Mouse (Mus musculus): ENCODE data around the gene Itpr1.

Gene Itpr1

DNA sequence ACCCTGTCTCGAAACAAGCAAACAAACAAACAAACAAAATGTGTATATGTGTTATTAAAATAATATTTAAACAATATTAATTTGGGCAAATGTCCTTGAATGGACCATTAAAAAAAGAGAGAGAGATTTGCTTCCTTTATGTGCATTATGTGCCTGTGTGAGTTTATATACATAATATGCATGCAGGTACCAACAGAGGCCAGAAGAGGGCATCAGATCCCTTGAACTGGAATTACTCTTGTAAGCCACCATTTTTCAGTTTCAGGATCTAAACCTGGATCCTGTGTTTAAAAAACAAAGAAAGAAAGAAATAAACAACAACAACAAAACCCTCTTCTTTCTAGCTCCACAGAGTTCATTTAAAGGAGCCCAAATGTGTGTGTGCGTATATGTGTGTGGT, 228.4 kb downstream of the Itpr1 start:
- no peak for DNase-seq (ENCODE audit: low read depth, low spot score)

DNA sequence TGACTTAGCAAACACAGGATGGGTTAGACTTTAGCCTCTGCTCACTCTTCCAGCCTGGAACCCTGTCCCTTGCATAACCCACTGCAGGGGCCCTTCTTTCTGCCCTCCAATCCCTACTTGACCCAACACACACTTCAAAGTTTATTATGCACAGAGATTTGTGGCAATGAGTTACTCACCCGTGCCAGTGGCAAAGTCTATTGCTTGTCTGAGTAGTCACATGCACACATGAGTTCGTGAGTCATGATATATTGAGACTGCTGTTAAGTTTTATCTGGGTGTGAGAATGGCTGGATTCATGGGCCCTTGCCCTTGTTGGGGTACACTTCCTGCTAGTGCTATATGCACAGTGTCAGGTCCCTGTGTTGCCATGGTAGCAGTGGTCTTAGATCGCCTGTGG, 229.4 kb downstream of the Itpr1 start:
- no peak for DNase-seq (ENCODE audit: low read depth, low spot score)

DNA sequence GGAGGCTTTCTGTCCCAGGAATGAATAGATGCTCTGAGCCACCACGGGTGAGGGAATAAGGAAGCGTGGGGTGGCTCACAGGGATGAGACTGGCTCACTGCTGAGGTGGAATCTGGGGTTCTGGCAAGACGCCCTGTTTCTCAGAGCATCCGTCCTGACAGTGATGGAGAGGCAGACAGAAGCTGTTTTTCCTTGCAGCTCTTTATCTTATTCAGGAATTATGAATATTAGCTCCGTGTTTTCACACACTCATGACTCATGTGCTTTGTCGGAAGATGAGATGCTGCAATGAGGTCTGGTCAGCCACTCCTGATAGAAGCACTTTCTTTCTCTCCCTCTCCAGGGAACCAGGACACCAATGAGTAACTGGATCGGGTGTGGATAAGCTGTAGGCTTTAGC, 231.5 kb downstream of the Itpr1 start:
- no peak for DNase-seq (ENCODE audit: low read depth, low spot score)

DNA sequence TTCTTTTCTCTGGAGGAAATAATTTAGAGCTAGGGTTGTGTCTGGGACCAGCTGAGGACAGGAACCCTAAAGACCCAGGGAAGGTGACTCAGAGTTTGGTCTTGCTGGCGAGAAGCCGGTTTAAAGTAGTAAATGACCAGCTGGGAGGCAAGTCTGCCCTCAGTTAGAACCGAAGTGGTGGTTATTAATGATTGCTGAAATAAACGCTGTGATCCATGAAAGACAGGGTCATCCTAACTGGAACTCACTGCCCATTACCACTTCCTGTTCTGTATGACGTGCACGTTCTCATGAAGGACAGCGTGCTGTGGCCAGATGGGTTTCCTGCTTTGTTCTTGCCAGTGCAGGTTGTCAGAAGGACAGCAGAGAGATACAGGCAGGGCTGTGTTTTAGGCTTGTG, 232.1 kb downstream of the Itpr1 start:
- no peak for DNase-seq (ENCODE audit: low read depth, low spot score)

DNA sequence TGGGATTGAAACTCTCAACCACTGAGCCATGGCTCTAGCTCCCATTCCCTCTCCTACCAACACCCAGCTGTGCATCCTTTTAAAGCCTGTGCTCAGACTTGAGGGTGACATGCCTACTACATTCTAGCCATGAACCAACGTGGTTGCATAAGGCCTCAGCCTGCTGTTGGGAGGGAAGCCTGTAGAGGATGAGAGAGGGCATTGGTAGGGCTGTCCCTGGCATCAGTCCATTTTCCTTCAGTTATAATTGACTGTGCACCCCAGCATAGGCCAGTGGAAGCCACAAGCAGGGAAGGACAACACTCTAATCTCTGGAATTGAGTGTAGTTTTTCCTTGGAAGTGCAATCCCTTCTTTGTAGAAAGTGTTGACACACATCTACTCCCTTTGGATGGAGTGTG, 233.9 kb downstream of the Itpr1 start:
- no peak for DNase-seq (ENCODE audit: low read depth, low spot score)

DNA sequence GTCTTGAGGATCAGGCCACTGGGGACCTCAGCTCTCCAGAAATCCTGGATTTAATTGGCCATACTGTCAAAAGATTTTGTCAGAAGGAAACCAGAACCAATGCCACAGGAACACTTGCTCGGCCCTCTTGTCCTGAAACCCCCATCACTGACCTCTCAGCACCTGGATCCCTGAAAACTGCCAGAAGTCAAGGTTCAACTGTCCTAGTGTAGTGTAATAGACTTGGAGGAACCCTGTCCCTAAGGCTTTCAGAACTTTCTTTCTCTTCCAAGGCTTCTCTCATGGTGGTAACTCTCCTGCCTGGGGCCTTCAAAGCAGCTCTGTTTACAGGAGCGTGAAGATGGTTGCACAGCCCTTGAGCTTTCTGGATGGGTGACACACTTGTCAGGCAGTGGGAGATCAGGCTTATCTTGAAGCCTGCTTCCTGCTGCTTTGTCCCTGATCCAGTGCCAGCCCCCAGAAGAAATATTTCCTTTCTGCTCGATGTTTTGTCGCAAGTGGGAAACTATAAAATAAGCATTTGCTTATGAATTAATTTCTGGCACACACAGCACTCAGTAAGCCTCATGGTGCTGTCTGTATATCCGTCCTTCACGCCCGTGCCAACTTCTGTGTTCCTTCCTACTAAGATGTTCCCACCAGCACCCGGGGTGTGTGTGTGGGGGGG, 234.4 kb downstream of the Itpr1 start:
- DNase-seq (ENCODE audit: low read depth, low spot score): no peak

DNA sequence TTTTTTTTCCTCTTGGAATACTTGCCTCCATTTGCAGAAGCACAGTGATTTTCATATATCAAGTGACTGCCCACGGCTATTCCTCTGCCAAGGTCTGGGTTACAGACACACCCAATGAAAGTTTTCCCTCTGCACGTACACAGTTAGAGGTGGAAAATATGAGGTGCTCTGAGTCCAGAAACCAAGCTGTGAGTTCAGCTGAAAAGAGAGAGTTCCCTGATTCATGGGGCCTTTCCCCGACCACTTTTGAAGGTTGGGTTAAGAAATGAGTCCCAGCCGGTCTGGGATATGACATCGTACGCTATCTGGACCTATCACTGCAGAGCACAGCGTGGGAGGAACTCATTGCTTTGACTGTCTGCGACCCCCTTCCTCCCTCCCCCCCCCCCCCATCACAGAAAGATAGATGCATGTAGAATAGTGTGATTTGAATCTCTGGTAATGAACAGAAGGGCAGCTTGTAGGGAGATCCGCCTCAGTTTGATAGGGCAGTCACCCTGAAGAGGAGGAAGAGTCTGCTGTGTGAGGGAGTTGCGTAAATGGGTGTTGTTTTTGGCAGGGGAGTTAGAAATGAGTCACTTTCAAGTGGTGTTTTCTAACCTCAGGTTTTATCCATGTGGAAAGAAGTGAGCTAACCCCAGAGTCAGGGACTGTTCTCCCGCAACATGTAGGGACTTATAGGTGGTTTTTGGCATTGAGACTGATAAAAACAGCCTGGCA, 235.3 kb downstream of the Itpr1 start:
- no peak for DNase-seq (ENCODE audit: low read depth, low spot score)

DNA sequence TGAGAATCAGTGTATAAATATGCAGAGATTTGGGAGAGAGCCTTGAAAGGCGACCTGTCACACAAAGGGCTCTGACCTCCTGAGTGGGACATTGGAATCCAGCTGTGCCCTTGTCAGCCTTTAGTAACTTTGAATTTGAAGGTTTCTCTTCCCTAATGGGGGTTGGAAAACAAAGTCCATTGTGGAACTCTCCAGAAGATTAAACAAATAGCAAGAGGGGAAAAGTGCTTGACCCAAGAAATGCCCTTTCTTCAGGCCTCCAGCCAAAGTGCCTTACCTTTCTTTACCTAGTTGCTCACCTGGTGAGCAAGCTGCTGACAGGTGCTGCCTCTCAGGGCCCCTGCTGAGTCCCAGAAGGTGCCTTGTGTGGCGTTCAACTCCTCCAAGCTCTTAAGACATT, 236.0 kb downstream of the Itpr1 start:
- DNase-seq (ENCODE audit: low read depth, low spot score): no peak

DNA sequence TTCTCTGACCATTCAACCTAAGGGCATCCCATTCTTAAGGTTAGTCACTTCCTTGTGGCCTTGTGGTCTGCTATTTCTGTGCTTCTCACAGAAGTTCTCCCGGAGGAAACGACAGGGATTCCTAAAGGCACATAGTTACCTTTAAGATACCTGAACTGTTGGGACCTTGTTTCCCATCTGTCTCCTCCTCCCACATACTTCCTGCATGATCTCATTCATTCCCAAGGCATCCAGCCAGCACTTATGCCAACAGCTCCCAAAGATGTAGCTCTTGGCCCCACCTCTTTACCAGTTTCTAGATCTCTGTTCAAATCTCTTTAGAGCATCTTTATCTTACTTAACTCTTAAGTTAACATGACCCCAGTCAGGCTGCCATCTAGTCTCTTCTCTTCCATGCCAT, 238.6 kb downstream of the Itpr1 start:
- DNase-seq (ENCODE audit: low read depth, low spot score): no peak

DNA sequence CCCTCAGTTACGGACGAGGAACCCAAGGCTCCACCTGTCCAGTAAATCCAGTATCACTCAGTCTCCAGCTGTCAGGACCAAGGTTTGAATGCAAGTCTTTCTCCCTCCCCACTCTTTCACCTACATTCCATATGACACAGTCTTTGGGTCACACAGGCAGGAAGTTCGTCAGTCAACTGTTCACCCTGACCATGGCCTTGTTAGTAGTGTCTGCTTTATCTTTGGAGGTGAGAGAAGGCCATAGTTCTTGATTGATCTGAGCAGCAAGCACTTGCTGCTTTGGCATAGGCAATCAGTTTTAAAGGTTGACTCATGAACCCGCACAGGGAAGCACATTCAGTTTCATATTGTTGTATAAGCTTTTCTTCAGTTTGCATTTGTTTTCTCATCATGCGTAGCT, 240.7 kb downstream of the Itpr1 start:
- DNase-seq (ENCODE audit: low read depth, low spot score): no peak

DNA sequence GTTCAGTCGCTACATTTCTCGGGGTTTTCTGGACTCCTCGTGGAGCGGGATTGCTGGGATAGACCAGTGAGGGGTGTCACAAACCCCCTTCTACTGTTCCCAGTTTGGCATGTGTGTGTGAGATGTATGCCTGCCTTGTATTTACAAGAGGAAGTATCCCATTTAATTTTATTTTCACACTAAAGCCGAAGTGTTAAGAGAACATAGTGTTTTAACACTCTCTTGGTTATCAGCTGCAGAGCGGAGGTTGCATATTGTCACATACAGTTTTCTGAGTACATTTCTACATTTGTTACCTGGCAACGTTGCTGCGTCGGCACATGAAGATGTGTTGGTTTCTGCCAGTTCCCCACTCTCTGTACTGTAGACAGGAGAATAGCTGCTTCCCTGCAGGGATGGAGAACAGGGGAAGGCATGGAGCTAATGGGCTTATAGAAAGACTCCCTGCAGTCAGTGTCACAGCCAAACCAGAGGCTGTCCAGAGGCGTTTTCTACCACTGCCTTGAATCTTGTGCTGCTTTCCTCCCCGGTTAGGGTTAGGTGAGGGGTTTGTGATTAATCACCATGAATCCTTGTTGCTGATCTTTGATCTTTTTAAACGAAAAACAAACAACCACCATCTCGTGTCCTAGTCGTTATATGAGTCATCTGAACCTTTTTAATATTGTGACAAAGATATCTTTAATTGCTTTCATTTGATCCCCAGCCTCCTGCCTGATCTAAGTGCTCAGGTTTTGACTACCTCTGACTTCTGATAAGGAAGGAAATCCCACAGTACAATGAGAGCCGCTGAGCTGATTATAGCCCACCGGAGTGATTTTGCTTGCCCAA, 241.4 kb downstream of the Itpr1 start:
- no peak for DNase-seq (ENCODE audit: low read depth, low spot score)

DNA sequence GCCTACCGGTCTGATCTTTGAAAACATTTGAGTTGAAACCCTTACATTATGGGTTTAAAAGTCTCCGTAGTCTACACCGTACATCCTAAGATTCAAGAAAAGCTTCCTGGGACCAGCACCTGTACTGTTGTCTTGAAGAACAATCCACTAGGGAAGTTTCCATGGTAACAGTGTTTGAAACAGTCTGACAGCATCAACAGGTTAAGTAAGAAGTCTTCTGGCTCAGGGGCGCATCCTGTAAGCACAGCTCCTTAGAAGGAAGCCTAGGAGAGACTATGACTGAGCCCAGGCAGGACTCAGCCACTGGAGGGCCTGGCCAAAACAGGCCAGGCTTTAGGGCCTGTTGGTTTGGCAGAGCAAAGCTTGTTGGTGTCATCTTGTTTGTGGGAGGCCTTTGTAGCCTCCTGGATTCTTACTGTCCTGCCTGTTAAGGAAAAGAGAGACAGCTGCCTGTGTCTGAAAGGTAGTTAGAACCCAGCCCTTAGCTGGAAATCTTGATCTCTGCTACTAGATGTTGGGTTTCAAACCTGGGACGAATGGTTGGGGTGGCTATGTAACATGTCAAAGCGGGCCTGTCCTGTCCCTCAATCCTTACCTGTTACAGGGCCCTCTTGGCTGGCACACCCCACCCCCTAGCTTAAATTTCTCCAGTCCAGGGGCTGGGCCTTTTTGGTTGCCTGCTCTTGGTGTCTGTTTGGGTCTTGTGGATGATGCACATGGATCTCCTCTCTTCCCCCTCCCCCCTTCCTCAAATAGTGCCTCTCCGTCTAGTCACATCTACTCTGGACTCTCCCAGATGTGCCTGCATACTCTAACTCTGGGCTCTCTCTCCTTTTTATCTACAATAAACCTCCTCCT, 242.3 kb downstream of the Itpr1 start:
- DNase-seq (ENCODE audit: low read depth, low spot score): no peak

DNA sequence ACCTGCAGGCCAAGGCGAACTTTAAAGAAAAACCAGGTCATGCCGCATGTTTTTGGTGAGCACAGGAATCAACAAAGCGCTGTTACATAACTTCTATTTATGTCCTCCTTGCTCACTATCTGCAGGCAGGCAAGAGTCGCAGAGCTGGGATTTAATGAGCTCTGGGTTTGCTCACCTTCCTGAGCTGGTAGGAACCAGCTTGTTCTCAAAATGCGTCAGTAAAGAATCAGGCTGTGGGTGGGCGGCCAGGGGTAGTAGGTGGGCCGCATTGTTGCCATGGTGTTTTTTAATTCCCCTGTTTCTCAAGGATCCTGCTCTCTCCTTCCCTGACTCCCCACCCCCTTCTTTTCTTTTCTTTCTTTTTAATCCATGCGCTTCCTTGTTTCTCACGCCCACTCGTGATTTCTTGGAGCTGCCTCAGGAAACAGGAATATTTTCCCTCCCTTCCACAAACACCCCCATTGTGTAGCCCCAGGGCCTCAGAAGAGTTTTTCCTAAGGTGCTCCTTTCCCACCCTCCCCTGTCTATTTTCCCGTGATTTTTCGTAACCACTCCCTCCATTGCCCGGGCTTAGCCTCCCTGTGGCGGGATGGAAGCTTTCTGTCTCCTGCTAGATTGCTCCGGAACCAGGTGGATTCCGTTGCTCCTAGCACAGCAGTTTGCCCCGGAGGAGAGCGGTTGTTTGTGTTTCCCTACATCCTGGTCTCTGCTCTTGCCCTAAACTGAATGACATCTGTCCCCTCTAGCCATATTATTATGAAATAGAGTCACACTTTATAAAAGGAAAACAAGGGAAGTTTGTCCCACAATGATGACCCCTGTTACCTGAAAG, 243.6 kb downstream of the Itpr1 start:
- DNase-seq (ENCODE audit: low read depth, low spot score): no peak

DNA sequence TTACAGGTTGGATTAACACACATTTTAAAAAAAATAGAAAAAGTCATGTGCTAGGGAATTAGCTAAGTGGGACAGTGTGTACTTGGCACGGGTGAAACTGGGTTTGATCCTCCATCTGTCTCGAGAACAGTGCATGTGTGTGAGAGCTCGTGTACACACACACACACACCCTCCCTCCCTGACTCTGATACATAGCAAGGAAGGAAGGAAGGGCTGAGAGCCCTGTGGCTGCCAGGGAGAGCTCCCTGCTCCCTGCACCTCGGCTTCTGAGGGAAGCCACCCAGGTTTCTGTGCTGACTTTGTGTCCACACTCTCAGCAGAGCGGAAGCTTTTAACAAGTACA, 244.1 kb downstream of the Itpr1 start:
- no peak for DNase-seq (ENCODE audit: low read depth, low spot score)

DNA sequence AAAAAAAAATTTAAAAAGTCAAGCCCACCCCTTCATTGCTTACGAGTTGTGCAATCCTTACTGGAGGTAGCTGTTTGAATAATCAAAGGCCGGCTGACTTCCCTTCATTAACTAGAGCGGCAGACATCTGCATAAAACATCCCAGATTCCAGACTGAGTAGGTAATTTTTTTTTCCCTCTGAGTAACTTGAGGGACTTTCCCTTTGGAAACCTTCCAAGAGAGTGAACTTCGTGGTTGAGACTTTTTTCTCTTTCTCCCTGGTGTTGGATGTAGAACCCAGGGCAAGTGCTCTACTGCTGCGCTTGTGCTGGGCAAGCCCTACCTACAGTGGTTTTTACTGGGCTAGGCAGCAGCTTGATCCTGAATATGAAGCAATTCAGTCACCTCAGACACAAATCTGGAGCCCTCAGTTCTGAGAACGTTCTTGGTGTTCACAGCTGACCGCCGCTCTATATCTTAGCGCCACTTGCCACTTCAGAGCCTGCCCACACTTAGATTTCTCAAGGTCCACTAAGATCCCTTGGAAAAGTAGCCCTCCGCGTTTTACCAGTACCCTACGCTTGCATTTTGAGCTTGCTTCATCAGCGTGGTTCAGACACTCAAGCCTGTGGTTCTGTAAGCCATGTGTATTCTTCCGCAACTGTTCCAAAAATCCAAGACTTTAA, 244.8 kb downstream of the Itpr1 start:
- no peak for DNase-seq (ENCODE audit: low read depth, low spot score)

DNA sequence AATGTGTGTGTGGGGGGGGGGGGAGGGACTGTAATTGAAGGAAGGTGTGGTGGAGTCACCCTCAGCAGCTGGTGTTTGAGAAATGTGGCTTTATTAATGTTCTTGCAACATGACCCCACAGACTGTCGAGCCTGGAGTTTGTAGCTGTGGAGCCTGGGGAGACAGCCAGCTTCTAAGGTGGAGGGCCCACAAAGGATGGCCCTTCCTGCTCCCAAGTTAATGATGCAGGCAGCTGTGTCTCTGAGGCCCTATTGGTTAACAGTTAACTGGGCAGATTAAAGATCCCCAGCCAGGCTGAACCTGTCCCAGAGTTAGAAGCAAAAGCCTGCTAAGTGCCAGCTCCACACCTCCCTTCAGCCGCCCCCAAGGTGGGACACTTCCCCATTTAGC, 245.3 kb downstream of the Itpr1 start:
- DNase-seq (ENCODE audit: low read depth, low spot score): no peak

DNA sequence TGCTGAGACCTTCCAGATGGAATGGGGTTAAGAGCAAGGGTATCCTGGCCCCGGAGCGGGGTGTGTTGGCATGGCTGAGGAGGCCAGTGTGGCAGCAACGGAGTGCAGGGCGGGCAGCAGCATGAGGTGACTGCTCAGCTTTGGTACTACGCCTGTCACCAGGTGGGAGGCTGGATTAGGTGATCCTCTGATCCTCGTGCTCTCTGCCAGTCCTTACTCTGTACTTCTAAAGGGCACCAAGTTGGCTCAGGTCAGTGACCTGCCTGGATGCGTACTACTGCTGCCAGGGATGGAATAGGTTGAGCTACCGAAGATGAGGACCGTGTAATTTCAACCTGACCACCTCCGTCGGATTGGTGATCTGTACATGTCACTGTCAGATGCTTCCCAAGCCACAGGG, 245.9 kb downstream of the Itpr1 start:
- DNase-seq (ENCODE audit: low read depth, low spot score): no peak

DNA sequence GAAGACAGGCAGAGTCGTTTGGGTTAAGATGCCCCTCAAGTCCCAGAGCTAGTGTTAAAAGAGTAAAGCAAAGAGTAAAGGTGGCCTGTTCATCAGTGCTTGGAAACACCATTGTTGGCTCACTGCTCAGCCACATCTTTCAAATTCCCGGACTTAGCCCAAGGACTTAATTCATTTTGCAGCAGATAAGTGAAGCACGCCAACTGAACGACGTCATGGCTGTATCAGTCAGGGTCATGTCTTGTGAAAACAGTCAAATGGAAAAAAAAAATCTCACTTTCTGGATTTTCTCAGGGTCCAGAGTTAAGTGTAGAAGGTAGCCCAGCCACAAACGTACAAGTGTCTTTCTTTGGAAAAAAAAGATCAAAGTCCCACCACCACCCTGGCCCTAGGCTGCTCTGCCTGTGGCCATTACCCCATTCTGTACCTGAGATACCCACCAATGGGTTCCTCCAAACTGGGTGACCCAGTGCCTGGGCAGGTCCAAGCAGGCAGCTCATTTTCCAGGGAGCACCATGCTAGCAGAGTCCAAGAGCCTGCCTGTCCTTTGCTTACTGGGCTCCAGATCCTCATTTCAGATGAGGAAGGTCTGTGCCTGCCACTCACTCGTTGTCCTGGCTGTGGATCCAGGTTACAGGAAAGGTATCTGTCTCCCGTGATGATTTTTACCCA, 251.5 kb downstream of the Itpr1 start:
- no peak for DNase-seq (ENCODE audit: low read depth, low spot score)

DNA sequence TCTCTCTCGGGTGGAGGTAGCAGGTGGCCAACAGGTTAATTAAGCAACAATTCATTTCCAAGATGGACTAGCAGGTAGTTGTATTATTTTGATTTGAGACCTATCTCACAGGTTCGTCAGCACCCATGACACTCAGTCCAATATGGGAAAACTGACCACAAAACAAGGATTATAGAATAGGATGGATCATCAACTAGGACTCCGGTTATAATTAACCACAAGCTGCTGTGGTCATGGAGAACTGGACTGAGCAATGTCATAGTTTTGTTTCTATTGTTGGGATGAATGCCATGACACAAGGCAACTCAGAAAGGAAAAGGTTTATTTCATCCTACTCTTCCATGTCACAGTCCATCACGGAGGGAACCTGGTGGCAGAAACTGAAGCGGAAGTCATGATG, 252.3 kb downstream of the Itpr1 start:
- no peak for DNase-seq (ENCODE audit: low read depth, low spot score)

DNA sequence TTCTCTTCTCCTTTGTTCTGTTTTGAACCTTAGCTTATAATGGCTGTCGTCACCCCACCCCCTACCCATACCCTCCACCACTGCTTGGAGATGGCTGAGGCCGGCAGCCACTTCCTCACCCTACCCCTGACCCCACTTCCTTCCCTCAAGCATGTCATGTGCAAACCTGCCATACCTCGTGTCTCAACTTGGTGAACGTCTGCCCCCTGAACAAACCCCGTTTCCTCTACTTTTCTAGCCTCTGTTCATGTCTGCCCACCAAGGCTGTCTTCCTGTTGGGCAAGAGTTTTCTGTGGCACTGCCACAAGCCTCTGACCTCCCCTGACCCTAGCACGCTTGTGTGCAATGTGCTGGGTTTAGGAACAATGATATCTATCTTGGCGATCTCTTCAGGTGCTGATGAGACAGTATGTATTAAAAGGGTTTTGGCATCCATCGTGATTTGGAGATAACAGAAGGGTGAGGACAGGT, 253.2 kb downstream of the Itpr1 start:
- DNase-seq (ENCODE audit: low read depth, low spot score): no peak
